Mouse (Mus musculus) left cerebral cortex, postnatal 14 days (tissue): Measurements from ENCODE around the gene Rfx6. TPM values are rescaled to one million over a fixed set of nuclear protein-coding genes. Genes with fewer than 3 reads are reported as not detected.

Experiments
- DNase-seq, 2 experiments: peaks; one replicate each; pipeline ENCODE4 v3.0.0; 2021 to 2022; ENCODE audit warnings: low spot score in 2 of 2, mixed read lengths in 1 of 2
- intact Hi-C: fragments of 180-260 bp; cut with DNase I; formaldehyde crosslinking; loops from one replicate; pipeline ENCODE4 v1.15.1; 2025
- long read RNA-seq, 2 experiments: library from polyadenylated mRNA; stranded (forward); transcript quantifications; one replicate each; pipeline ENCODE4 v2.0.0; 2021
- total RNA-seq, 2 experiments: library from RNA; stranded (reverse); gene quantifications; 2 replicates each; pipeline ENCODE4 v1.2.3; 2021

Gene Rfx6
- total RNA-seq: not detected
- long read RNA-seq, experiment 1: 0 reads
- long read RNA-seq, experiment 2: 0 reads

DNA sequence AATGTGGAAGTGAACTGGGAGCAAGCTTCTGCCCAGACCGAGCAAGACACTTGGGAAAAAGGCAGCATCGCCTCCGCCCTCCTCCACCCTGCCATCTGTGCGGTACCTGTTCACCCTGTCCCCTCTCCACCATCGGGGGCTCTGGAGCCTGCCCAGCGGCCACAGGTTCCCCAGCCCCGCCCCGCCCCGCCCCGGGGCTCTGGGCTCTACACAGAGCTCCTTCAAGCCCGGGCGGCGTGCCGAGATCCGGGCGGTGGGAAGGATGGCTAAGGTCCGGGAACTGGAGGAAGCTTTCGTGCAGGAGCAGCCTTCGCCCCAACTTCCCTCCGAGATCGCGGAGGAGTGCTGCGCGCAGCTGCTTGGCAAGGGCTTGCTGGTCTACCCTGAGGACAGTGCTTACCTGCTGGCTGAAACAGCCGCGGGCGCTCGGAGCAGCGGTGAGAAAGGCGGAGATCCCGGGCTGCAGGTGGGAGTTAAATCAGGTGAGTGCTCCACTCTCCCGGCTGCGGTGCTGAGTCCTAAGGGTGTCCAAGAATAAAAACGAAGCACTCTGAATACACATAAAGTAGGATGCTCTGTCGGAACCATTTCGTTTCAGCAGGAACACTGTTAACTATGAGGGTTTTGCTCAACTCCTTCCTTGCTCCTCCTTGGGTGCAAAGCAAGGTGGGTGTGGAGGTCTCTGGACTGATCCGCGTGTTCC, at the start of gene Rfx6:
Gene Rfx6, plus strand, starts transcription at position 209 of the 703 bp plus-strand sequence.
- intact Hi-C loops: no loop called here
- DNase-seq: peak in 1 of 2 experiments; percentile 10

DNA sequence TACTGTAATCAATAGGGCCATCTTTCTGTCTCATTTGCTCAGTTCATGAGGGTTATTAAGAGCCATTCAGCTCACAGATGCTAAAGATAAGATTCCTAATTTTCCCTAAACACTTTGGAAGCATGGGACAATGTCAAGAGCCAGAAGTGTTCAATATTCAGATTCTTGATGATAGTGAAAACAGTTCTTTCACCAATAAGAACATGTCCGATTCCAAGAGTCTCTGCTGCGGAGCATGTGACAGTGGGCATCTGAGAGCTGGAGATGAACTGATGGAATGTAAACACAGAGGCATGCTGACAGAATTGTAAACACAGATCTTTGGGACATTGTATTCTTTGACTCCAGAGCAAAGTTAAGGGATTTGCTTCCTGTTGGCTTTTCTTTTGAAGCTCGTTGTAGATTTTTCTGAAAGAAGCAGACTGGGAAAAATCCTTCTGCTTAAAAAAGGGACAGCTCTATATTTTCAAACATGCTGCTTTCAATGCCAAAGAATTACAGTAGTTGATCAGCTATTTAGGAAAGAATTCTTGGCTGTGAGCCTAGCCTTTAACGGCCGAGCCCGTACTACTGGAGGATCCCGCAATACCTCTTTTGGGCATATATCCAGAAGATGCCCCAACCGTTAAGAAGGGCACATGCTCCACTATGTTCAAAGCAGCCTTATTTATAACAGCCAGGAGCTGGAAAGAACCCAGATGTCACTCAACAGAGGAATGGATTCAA, 46.0 kb upstream of the Rfx6 start, which contains the start of gene Gprc6a:
Gene Gprc6a, minus strand, starts transcription at position 51 of the 726 bp plus-strand sequence.
- no peak for DNase-seq
- intact Hi-C loops: no loop called here

- DNase-seq: no peak
- intact Hi-C loops: no loop called here
Measured at GRCm38 (mm10) chr10:51649506-51650221, 27.9 kb upstream of the Rfx6 start.

- DNase-seq: no peak
- intact Hi-C loops: loop anchor here (1.0 to 2.0 kb wide), 2 partner anchors 63 to 104 kb away; no protein-coding TSS in a partner anchor
Measured at GRCm38 (mm10) chr10:51657324-51657723, 20.2 kb upstream of the Rfx6 start.

DNA sequence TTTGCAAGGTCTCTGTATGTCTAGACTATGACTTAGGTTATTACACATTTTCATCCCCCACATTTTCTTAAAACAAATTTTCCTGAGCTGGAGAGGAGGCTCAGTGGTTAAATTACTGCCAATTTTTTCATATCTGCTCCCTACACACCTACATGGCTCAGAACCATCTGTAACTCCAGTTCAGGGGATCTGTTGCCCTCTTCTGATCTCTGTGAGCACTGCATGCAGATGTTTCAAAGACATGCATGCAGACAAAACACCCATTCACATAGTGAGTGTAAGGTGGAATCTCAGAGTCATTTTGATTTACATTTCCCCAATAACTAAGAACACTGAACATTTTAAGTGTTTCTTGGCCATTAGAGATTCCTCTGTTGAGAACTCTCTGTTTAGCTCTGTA, 8.2 kb upstream of the Rfx6 start:
- intact Hi-C loops: no loop called here
- DNase-seq: no peak

- DNase-seq: no peak
- intact Hi-C loops: no loop called here
Measured at GRCm38 (mm10) chr10:51671583-51671982, 6.0 kb upstream of the Rfx6 start.

- intact Hi-C loops: no loop called here
Measured at GRCm38 (mm10) chr10:51672082-51672779, 5.3 kb upstream of the Rfx6 start.

GRCm38 (mm10) chr10:51678251-51678639, 689 bp downstream of the Rfx6 start:
- intact Hi-C loops: no loop called here
- DNase-seq: no peak

More at GRCm38 (mm10) chr10:51672082-51672779, 5.3 kb upstream of the Rfx6 start:
- no peak for DNase-seq

DNA sequence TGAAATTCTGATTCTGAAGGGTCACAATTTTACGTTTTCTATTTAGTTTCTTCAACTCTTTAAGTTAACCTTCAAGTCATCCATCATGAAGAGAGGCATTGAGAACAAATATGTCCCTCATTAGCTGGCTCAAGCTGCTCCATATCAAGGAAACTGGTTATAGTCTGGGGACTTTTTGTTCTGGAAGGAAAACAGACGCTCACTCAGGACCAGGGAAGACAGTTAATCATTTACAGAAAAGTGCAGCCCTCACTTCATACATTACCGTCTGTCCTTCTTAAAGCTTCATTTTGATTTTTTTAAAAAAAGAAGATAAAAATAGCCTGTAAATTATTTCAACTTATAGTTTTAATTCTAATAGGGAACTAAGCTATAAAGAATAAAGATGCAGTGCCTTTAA, 43.3 kb downstream of the Rfx6 start:
- intact Hi-C loops: no loop called here
- no peak for DNase-seq

DNA sequence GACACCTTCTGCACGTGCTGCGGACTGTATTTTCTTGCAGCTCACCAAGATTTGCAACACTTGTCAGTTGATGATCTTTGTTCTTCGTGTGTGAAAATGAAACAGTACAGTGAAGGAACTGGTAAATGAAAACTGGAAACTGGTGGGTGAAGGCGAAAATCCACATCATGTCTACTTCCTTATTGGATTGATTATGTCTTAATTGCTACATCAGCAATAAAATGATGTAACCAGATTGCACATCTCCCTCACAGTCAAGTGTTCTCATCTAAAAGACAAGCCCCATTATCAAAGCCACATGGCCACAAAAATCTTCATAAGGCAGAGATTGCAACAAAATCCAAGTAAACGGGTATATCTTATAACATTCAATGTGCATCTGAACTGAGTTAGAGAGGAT, 83.9 kb downstream of the Rfx6 start:
- intact Hi-C loops: no loop called here
- DNase-seq: no peak

DNA sequence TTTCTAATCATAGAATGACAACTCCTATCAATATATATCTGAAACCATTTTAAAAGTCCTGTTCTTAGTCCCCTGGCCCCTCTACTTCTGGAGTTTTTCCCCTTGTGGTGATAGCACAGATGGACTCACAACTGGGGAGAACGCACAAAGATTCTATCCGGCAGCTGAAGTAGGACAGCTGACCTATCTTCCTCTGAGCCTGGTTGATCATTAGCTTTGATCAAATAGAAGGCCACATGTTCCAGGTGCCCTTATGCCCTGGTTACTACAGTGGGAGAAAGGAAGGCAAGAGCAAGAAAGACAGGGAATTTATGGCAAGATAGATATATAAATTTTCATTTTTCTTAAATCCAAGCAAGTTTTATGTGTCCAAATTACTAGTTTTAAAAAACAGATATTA, 85.7 kb downstream of the Rfx6 start:
- no peak for DNase-seq
- intact Hi-C loops: no loop called here

DNA sequence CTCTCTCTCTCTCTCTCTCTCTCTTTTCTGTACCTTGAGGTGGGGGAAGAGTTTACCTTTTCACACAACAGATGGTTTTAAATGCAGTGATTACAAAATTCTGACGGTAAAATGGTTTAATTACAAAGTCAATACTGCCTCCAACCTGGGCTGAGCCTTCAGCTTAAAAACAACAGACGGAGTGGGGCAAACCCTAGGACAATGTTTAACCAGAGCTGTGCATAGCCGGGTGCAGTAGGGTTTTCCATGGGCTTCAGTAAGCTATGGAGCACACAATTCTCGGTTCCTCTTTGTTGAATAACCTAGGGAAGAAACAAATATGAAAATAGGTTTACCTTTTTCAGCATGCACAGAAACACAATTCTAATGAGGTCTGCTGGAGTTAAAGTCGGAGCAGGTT, 90.9 kb downstream of the Rfx6 start:
- intact Hi-C loops: no loop called here
- DNase-seq: no peak

DNA sequence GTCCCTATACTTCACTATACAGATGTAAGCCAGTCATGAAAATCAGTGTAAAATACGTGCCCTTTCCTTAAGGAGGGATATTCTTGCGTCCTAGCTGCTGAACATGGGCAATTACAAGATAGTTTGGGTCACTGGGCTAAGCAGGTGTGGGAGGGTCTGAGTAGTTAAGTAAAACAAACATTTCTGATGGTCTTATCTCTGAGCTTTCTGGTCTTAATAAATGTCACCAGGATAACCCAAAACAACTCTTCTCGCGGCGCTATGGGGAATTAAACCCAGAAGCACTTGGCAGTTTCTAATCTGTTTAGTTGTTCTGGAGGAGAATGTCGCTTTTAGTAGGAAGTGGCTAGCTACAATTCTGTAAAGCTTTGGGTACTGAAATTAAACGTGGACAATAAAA, 91.7 kb downstream of the Rfx6 start:
- intact Hi-C loops: no loop called here
- no peak for DNase-seq

DNA sequence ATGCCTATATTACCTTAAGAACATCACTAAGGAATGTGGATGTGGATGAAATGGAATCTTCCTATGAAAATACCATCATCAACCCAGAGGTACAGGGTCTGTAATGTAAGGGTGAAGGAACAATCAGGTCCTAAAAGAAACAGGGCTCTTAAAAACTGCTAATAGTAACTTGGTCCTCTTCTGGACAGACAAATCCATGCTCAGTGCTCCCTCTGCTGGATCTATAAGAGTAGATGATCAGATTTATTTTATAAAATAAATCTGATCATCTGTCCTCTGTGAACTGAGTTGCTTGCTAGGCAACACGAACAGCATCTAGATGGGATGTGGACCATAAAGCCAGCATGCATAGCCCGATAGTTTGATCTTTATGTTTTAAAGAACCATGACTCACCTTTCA, 102.1 kb downstream of the Rfx6 start:
- peak; percentile 4 to 20 for DNase-seq
- intact Hi-C loops: loop anchor here (2.0 to 5.0 kb wide), 2 partner anchors 187 to 227 kb away; partner anchors contain the start of gene Fam162b

Other genes starting within 250 kb of the Rfx6 start
- not detected for gene Gm49339, start 197.1 kb upstream of the Rfx6 start, total RNA-seq
- gene Lilr4b, start 197.1 kb upstream of the Rfx6 start, total RNA-seq: under 1 TPM in 1 of 2 experiments, not detected in 1; 0.11 TPM
- gene Lilrb4a, start 186.8 kb upstream of the Rfx6 start, total RNA-seq: under 1 TPM; 0.27 to 0.42 TPM
- not detected for gene Fam162b, start 87.2 kb upstream of the Rfx6 start, total RNA-seq
- not detected for gene Gprc6a, start 46.3 kb upstream of the Rfx6 start, total RNA-seq